Mouse (Mus musculus) activated CD4-positive, CD25-positive, alpha-beta regulatory T cell (primary cell): ENCODE results near the gene Pet117. TPM values are rescaled to one million over a fixed set of nuclear protein-coding genes. Genes with fewer than 3 reads are reported as not detected.

Experiments
- polyA plus RNA-seq, 2 experiments: library from polyadenylated mRNA; unstranded; fragments of 100-300 nt; shearing (Covaris generic); gene quantifications; one replicate each; pipeline ENCODE4 v1.2.1; 2017

Pet117 gene
- 1 to 10 TPM; 2.4 to 5.4 TPM for polyA plus RNA-seq

GRCm38 (mm10) chr2:144368400-144369019 lies at the start of gene Pet117, which contains the start of gene Kat14:
Pet117 (plus strand) TSS chr2:144368996.
Kat14 (plus strand) TSS chr2:144368983.

DNA sequence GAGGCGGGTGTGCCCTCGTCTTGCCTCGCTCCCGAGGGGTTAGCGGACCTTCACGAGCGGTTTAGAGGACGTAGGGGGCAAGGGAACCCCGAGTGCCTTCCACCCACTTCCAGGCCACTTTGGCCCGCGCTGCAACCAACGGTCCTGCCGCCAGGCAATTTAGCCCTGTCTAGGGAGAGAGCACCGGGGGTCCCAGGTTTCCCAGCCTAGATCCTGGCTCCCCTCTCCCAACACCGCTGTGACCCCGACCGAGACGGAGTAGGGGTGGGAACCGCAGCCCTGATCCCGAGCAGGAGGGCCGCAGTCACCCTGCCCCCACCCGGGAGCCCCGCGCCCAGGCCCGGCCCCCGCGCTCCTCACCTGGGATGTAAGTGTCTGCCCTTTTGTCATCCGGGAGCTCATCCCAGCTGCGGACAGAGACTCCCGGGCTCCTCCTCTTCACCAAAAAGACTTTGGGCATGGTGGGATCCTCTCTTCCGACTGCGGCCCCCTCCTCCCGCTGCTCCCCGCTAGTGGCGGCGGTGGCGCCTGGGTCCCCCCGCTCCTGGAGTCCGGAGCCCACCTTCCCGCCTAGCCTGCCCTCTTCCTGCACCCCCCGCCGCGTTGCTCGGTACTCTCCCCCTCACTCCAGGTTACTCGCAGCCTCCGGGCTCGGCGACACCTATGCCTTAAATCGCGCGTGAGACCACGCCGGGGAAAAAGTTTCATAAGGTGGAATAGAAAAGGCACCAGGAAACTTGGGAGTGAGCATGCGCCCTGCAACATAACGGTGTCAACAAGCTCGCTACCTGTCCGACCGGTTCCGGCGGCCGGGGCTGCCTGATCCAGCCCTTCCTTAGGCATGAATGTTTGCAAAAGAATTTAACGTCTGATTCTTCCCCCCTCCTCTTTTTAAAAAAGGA lies 37.1 kb upstream of the Pet117 start, which contains the start of gene Ovol2:
Gene Ovol2 (minus strand): TSS at position 746 of the 902 bp plus-strand sequence.

Other genes with a start within 250 kb of the Pet117 start
- 1 to 10 TPM; 6.2 to 7.6 TPM for gene Mgme1, start 98.3 kb upstream of the Pet117 start, polyA plus RNA-seq
- 100 to 1,000 TPM; 153 to 163 TPM for gene Snx5, start 98.1 kb upstream of the Pet117 start, polyA plus RNA-seq
- under 1 TPM in 1 of 2 experiments, not detected in 1; 0.18 TPM for gene Ovol2, start 36.9 kb upstream of the Pet117 start, polyA plus RNA-seq
- gene Kat14, start within 50 bp of the Pet117 start, polyA plus RNA-seq, result 10 to 100 TPM; 23.4 to 24.7 TPM
- gene Dzank1, start 158.4 kb downstream of the Pet117 start, polyA plus RNA-seq, result under 1 TPM; 0.36 to 0.43 TPM
- 10 to 100 TPM; 24.7 to 27.9 TPM for gene Polr3f, start 158.7 kb downstream of the Pet117 start, polyA plus RNA-seq
- 10 to 100 TPM in 1 of 2 experiments, 1 to 10 TPM in 1; 8.4 to 10.3 TPM for gene Rbbp9, start 181.9 kb downstream of the Pet117 start, polyA plus RNA-seq
- gene Sec23b, start 187.2 kb downstream of the Pet117 start, polyA plus RNA-seq, result 10 to 100 TPM; 69.0 to 92.1 TPM
- gene Smim26, start 225.1 kb downstream of the Pet117 start, polyA plus RNA-seq, result 10 to 100 TPM; 20.3 to 34.8 TPM
- gene Dtd1, start 230.9 kb downstream of the Pet117 start, polyA plus RNA-seq, result 10 to 100 TPM; 52.7 to 57.9 TPM